Mouse (Mus musculus) hindbrain, embryonic 15.5 days (tissue): ENCODE results near the gene Ttc38. TPM values are rescaled to one million over a fixed set of nuclear protein-coding genes. Genes with fewer than 3 reads are reported as not detected.

Source experiments
- ATAC-seq: fragments of 200-750 bp; cut with Nextera tagmentation; 2 replicates; pipeline ENCODE4 v1.8.0; 2017; ENCODE audit warnings: low read depth, moderate number of reproducible peaks, moderate TSS enrichment; ENCODE audit not compliant: low FRiP score
- H3K27ac ChIP-seq: fragments of 300-500 bp; sonication (generic); replicated peaks from 2 replicates; pipeline ENCODE4 v1.5.1; 2015; ENCODE audit warnings: mild to moderate bottlenecking, inconsistent platforms
- H3K27me3 ChIP-seq: fragments of 300-500 bp; sonication (generic); 2 replicates; pipeline ENCODE4 v1.6.1; 2015; ENCODE audit warnings: control low read depth, inconsistent platforms
- H3K36me3 ChIP-seq: fragments of 300-500 bp; sonication (generic); 2 replicates; pipeline ENCODE4 v1.6.1; 2015; ENCODE audit warnings: control low read depth, inconsistent platforms
- H3K4me1 ChIP-seq: fragments of 300-500 bp; sonication (generic); replicated peaks from 2 replicates; pipeline ENCODE4 v1.6.1; 2015; ENCODE audit warnings: control low read depth, inconsistent platforms
- H3K4me2 ChIP-seq: fragments of 300-500 bp; sonication (generic); 2 replicates; pipeline ENCODE4 v1.6.1; 2015; ENCODE audit warnings: moderate library complexity, mild to moderate bottlenecking, inconsistent platforms
- H3K4me3 ChIP-seq: fragments of 300-500 bp; sonication (generic); 2 replicates; pipeline ENCODE4 v1.5.1; 2015; ENCODE audit warnings: mild to moderate bottlenecking, inconsistent platforms
- H3K9ac ChIP-seq: fragments of 300-500 bp; sonication (generic); 2 replicates; pipeline ENCODE4 v1.6.1; 2015; ENCODE audit warnings: inconsistent platforms
- H3K9me3 ChIP-seq: fragments of 300-500 bp; sonication (generic); 2 replicates; pipeline ENCODE4 v1.6.1; 2016; ENCODE audit warnings: control low read depth, inconsistent platforms
- WGBS: fragments of 180-500 bp; shearing (Covaris S2); methylation state at CpG from one replicate; pipeline ENCODE4 v1.1.7; 2015; 5-methylcytosine and 5-hydroxymethylcytosine counted together
- polyA plus RNA-seq: library from polyadenylated mRNA; unstranded; fragments of >200 nt; fragmentation: Nextera tagmentation; extraction: Ambion mirVana; gene quantifications from 2 replicates; pipeline ENCODE4 v1.2.1, GENCODE M21; 2015

Ttc38 gene
- polyA plus RNA-seq, 1 experiment from 2014 or later: 2.9 TPM

DNA sequence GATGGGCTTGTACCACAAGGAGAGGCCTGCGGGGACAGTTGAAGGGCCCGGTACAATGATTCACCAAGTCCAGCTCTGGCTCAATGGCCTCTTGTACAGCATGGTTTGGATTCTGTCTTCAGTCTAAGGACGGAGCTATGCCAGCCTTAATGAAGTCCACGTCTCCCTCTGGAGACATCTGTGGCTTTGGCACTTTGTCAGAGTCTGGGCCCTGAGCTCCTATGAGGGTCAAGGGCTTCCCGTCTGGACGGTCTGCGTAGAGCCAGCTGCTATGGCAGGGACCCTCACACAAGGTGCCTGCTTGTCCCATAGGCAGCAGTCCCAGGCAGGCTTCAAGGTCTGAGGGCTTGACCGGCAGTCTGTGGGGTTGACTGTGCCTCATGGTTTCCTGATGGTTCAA lies 68.2 kb downstream of the Ttc38 start:
- H3K27ac ChIP-seq: no peak overlapping the region
- 79% methylated on average over 8 of the region's 8 CpGs for WGBS

DNA sequence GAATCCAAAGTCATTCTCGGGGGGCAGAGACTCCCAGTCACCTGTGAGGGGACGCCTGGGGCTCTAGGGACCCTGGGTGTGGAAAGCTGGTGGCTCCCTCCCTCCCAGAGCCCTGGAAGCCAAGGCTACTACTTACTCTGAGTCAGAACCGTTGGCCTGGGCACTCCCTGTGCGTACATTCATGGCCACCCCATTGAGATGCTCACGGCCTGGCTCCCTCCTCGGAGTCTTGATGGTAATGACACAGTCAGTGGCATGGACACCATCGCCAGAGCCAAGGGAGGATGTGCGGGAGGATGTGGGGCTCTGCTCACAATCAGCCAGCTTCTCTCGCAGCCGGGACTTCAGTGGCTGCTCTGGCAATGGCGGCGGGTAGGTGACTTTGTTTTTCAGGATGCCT lies 68.7 kb downstream of the Ttc38 start:
- no peak overlapping the region for H3K27ac ChIP-seq
- no peak for ATAC-seq

More for the DNA sequence above, 68.2 kb downstream of the Ttc38 start:
- Histone ChIP-seq H3K27me3 (no peaks in the 10 kb centered on the region), H3K4me2 (no peak overlapping the region), H3K9me3 (no peaks in the 10 kb centered on the region), H3K36me3 (peaks cover 22% of the 10 kb centered on the region), H3K9ac (no peak overlapping the region), H3K4me1 (no peaks in the 10 kb centered on the region), H3K4me3 (no peak overlapping the region)
- ATAC-seq: no peak

DNA sequence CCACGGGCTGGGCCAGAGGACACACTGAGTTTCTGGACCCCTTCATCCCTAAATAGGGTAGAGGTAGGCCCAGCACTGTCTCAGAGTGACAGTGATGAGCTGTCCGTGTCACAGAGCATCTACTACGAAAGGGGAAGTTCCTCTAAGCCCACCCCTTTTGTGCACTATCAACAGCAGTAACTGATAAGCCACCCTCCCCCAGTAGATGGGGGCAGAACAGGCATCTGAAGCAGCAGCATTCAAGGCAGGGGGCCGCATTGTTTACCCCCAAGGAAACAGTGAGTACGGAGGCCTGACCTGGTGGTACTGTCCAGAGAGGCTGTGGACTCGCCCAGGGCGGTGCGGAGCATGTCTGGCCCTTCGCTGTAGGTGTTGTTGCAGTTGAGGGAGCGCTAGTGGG lies 70.4 kb downstream of the Ttc38 start:
- Histone ChIP-seq H3K27ac (no peak overlapping the region), H3K4me3 (no peak overlapping the region), H3K27me3 (no peaks in the 10 kb centered on the region), H3K36me3 (peaks cover 11% of the 10 kb centered on the region; the same call in 1 of the 2 replicates), H3K9ac (no peak overlapping the region), H3K4me2 (no peak overlapping the region), H3K9me3 (no peaks in the 10 kb centered on the region), H3K4me1 (no peaks in the 10 kb centered on the region)
- ATAC-seq: no peak
- 89% methylated on average over 10 of the region's 10 CpGs for WGBS

More for the DNA sequence above, 68.7 kb downstream of the Ttc38 start:
- Histone ChIP-seq H3K27me3 (no peaks in the 10 kb centered on the region), H3K9me3 (no peaks in the 10 kb centered on the region), H3K4me3 (no peak overlapping the region), H3K4me2 (no peak overlapping the region), H3K4me1 (no peaks in the 10 kb centered on the region), H3K9ac (no peak overlapping the region), H3K36me3 (peaks cover 19% of the 10 kb centered on the region)
- WGBS: 85% methylated on average over 12 of the region's 12 CpGs

DNA sequence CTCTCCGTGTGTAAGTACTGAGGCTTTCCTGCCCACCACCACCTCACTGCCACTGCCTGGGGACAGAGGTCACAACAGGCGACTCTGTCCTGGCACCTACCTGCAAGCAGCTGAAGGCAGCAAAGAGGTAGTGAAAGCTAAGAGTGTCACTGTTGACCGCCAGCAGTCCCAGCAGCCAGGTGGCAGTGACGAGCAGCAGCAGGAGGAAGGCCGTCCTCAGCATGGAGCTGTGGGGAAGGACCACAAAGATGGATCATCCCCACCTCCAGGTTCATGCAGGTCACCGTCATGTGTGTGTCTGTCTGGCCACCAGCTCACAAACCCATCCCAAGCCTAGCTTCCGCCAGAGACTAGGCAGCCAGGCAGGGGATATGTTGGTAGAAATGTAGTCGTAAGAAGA lies 71.7 kb downstream of the Ttc38 start:
- ATAC-seq: no peak
- H3K9ac ChIP-seq: no peak overlapping the region
- WGBS: 80% methylated on average over 8 of the region's 8 CpGs

More for the DNA sequence above, 71.7 kb downstream of the Ttc38 start:
- no peaks in the 10 kb centered on the region for H3K27me3 ChIP-seq
- no peak overlapping the region for H3K27ac ChIP-seq
- H3K36me3 ChIP-seq: no peaks in the 10 kb centered on the region
- H3K4me2 ChIP-seq: no peak overlapping the region
- H3K9me3 ChIP-seq: no peaks in the 10 kb centered on the region
- no peaks in the 10 kb centered on the region for H3K4me1 ChIP-seq
- H3K4me3 ChIP-seq: no peak overlapping the region

Other genes with a start within 250 kb of the Ttc38 start
- 28.8 and 42.8 TPM in 2 replicates for gene Wnt7b, start 249.8 kb upstream of the Ttc38 start, polyA plus RNA-seq
- 1.6 and 2.1 TPM in 2 replicates for gene Ppara, start 97.3 kb upstream of the Ttc38 start, polyA plus RNA-seq
- gene Cdpf1, start 20.6 kb upstream of the Ttc38 start, polyA plus RNA-seq: 19.8 and 20.7 TPM in 2 replicates
- 0.04 and 0.08 TPM in 2 replicates for gene Pkdrej, start 10.6 kb upstream of the Ttc38 start, polyA plus RNA-seq
- 7.5 and 8.7 TPM in 2 replicates for gene Gtse1, start 27.4 kb downstream of the Ttc38 start, polyA plus RNA-seq
- 45.7 and 50.8 TPM in 2 replicates for gene Trmu, start 47.0 kb downstream of the Ttc38 start, polyA plus RNA-seq
- 1.4 and 1.6 TPM in 2 replicates for gene Celsr1, start 201.5 kb downstream of the Ttc38 start, polyA plus RNA-seq
- gene Gramd4, start 225.4 kb downstream of the Ttc38 start, polyA plus RNA-seq: 31.6 and 33.4 TPM in 2 replicates